Mouse (Mus musculus) liver (tissue): ENCODE data around the gene Nkx3-2.
A peak's percentile ranks its signal among the peaks of the same experiment; 100 is the strongest.

Experiments used
- DNase-seq: peaks from one replicate; pipeline ENCODE4 v3.0.0-alpha.2; 2020; ENCODE audit warnings: mixed read lengths

Gene Nkx3-2

GRCm38 (mm10) chr5:41763731-41764721 is at the start of gene Nkx3-2:
Gene Nkx3-2 (minus strand): TSS chr5:41764501.
- DNase-seq, result no peak

GRCm38 (mm10) chr5:41812516-41812915 is 48.2 kb upstream of the Nkx3-2 start:
- no peak for DNase-seq

- DNase-seq, result no peak
Observed at GRCm38 (mm10) chr5:41811279-41811678, 47.0 kb upstream of the Nkx3-2 start.

- no peak for DNase-seq
Observed at GRCm38 (mm10) chr5:41807383-41807782, 43.1 kb upstream of the Nkx3-2 start.

GRCm38 (mm10) chr5:41806176-41806575 is 41.9 kb upstream of the Nkx3-2 start:
- no peak for DNase-seq

- DNase-seq, result no peak
Observed at GRCm38 (mm10) chr5:41805085-41805484, 40.8 kb upstream of the Nkx3-2 start.

- no peak for DNase-seq
Observed at GRCm38 (mm10) chr5:41804643-41805042, 40.3 kb upstream of the Nkx3-2 start.

GRCm38 (mm10) chr5:41801622-41802021 is 37.3 kb upstream of the Nkx3-2 start:
- DNase-seq, result no peak

GRCm38 (mm10) chr5:41794434-41794833 is 30.1 kb upstream of the Nkx3-2 start:
- DNase-seq, result no peak

GRCm38 (mm10) chr5:41790517-41790916 is 26.2 kb upstream of the Nkx3-2 start:
- DNase-seq, result no peak

GRCm38 (mm10) chr5:41788877-41789276 is 24.6 kb upstream of the Nkx3-2 start:
- no peak for DNase-seq

- no peak for DNase-seq
Observed at GRCm38 (mm10) chr5:41781890-41782289, 17.6 kb upstream of the Nkx3-2 start.

GRCm38 (mm10) chr5:41780026-41780425 is 15.7 kb upstream of the Nkx3-2 start:
- no peak for DNase-seq

- DNase-seq, result no peak
Observed at GRCm38 (mm10) chr5:41775728-41776127, 11.4 kb upstream of the Nkx3-2 start.

- no peak for DNase-seq
Observed at GRCm38 (mm10) chr5:41775273-41775672, 11.0 kb upstream of the Nkx3-2 start.

- peak; percentile 81 for DNase-seq
Observed at GRCm38 (mm10) chr5:41768382-41769040, 4.2 kb upstream of the Nkx3-2 start.

GRCm38 (mm10) chr5:41767296-41768200 is 3.2 kb upstream of the Nkx3-2 start:
- no peak for DNase-seq

- DNase-seq, result no peak
Observed at GRCm38 (mm10) chr5:41766406-41767010, 2.2 kb upstream of the Nkx3-2 start.

GRCm38 (mm10) chr5:41765626-41766405 is 1.5 kb upstream of the Nkx3-2 start:
- no peak for DNase-seq

GRCm38 (mm10) chr5:41762947-41763730 is 1.2 kb downstream of the Nkx3-2 start:
- DNase-seq, result no peak
